Mouse (Mus musculus) spleen, adult 2 months (tissue): ENCODE measurements around the gene Tmc8.

Experiments used
- CTCF ChIP-seq: fragments of 200-500 bp; IDR thresholded peaks from 2 replicates; pipeline ENCODE4 v1.5.1; 2011; ENCODE audit warnings: mild to moderate bottlenecking, inconsistent platforms; ENCODE audit not compliant: insufficient read depth, insufficient read length, insufficient replicate concordance; ENCODE audit errors: extremely low read depth
- POLR2A ChIP-seq: fragments of 200-500 bp; IDR thresholded peaks from 2 replicates; pipeline ENCODE4 v1.6.1; 2011; ENCODE audit warnings: low read depth, low read length, inconsistent platforms

DNA sequence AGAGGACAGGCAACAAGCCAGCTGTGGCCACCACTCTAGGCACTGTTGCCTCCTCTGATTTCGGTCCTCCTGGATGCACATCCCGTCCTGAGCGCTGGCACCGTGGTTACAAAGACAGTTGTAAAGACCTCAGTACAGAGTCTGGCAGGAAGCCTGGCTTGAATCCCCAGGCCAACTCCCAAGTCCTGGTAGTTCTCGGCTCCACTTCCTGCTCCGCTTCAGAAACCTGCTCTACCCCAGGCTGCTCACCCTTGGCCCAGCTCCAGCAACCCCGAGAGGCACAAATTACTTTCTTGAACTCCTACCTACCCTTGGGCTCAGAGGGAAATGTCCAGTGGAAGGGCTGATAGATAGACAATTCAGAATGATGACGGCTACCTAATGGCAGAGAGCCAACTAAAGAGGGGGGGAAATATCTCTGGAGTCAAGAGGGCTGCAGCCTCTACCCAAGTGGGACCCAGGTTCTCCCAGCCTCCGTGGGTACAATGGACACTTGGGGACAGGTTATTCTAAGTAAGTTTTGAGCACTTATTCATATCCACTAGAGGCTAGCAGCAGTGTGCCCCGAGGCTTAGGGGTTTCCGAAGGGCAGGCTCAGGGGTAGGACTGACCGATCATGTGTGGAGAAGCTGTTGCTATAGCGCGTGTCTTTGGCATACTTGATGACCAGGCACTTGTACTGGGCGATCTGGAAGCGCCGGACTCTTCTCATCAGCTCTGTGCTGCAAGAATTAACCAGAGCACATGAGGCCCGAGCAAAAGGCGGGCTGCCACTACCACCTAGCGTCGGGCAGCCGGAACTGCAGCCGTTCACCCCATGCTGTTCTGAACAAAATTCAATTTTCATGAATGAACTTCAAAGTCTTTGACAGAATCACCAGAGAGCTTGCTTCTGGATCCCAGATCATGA, 42.4 kb downstream of the Tmc8 start:
- peak; percentile 99 for TF ChIP-seq CTCF
- no peak for TF ChIP-seq POLR2A
